Mouse (Mus musculus) cortical plate, adult 2 months (tissue): ENCODE results near the gene Ube2v1. TPM values are rescaled to one million over a fixed set of nuclear protein-coding genes. Genes with fewer than 3 reads are reported as not detected.

Experiments used
- H3K27ac ChIP-seq: fragments of 200-500 bp; 2 replicates; pipeline ENCODE4 v1.5.1; 2012; ENCODE audit warnings: low read length, control low read depth, inconsistent platforms; ENCODE audit not compliant: insufficient read depth
- H3K4me1 ChIP-seq: fragments of 200-500 bp; 2 replicates; pipeline ENCODE4 v1.6.1; 2011; ENCODE audit warnings: low read length; ENCODE audit not compliant: control insufficient read depth, insufficient read depth
- H3K4me3 ChIP-seq: fragments of 200-500 bp; 2 replicates; pipeline ENCODE4 v1.5.1; 2011; ENCODE audit warnings: mild to moderate bottlenecking, low read length, control low read depth; ENCODE audit not compliant: insufficient read depth
- CTCF ChIP-seq: fragments of 200-500 bp; IDR thresholded peaks from 2 replicates; pipeline ENCODE4 v1.5.1; 2011; ENCODE audit warnings: mild to moderate bottlenecking, control low read depth, low read length; ENCODE audit not compliant: insufficient read depth; ENCODE audit errors: extremely low read depth
- POLR2A ChIP-seq: fragments of 200-500 bp; IDR thresholded peaks from 2 replicates; pipeline ENCODE4 v1.6.1; 2011; ENCODE audit warnings: mild to moderate bottlenecking, low read length, control low read depth; ENCODE audit not compliant: insufficient read depth; ENCODE audit errors: extremely low read depth
- polyA plus RNA-seq: library from polyadenylated mRNA; depleted of rRNA; stranded (reverse); fragments of >200 nt; gene quantifications from 2 replicates; pipeline ENCODE4 v1.2.3, GENCODE M21; 2012

Gene Ube2v1
- polyA plus RNA-seq, 1 experiment: 267 TPM

- Histone ChIP-seq H3K4me3 (no peak overlapping the region), H3K4me1 (no peaks in the 10 kb centered on the region), H3K27ac (no peak overlapping the region)
- TF ChIP-seq CTCF: no peak
These were observed 48.5 kb downstream of the Ube2v1 start for GRCm38 (mm10) chr2:167583161-167583952.

GRCm38 (mm10) chr2:167578521-167578920 is 53.4 kb downstream of the Ube2v1 start:
- TF ChIP-seq CTCF: no peak
- TF ChIP-seq POLR2A: no peak
- H3K27ac ChIP-seq: no peak overlapping the region
- no peak overlapping the region for H3K4me3 ChIP-seq
- H3K4me1 ChIP-seq: no peaks in the 10 kb centered on the region

- H3K27ac ChIP-seq: no peak overlapping the region
- no peak overlapping the region for H3K4me3 ChIP-seq
- no peaks in the 10 kb centered on the region for H3K4me1 ChIP-seq
- TF ChIP-seq POLR2A (no peak), CTCF (no peak)
These were observed 54.6 kb downstream of the Ube2v1 start for GRCm38 (mm10) chr2:167577186-167577785.

- no peak for TF ChIP-seq CTCF
- no peak for TF ChIP-seq POLR2A
- no peak overlapping the region for H3K4me3 ChIP-seq
- no peak overlapping the region for H3K27ac ChIP-seq
- H3K4me1 ChIP-seq: no peaks in the 10 kb centered on the region
These were observed 55.7 kb downstream of the Ube2v1 start for GRCm38 (mm10) chr2:167576121-167576620.

- TF ChIP-seq CTCF (no peak), POLR2A (no peak)
- no peaks in the 10 kb centered on the region for H3K4me1 ChIP-seq
- no peak overlapping the region for H3K4me3 ChIP-seq
- H3K27ac ChIP-seq: no peak overlapping the region
These were observed 56.3 kb downstream of the Ube2v1 start for GRCm38 (mm10) chr2:167575581-167575980.

- Histone ChIP-seq H3K4me1 (no peaks in the 10 kb centered on the region), H3K27ac (no peak overlapping the region), H3K4me3 (no peak overlapping the region)
- TF ChIP-seq CTCF (no peak), POLR2A (no peak)
These were observed 57.1 kb downstream of the Ube2v1 start for GRCm38 (mm10) chr2:167574814-167575213.

GRCm38 (mm10) chr2:167571442-167572220 is 60.3 kb downstream of the Ube2v1 start:
- Histone ChIP-seq H3K4me1 (no peaks in the 10 kb centered on the region), H3K4me3 (no peak overlapping the region), H3K27ac (no peak overlapping the region)
- TF ChIP-seq CTCF (no peak), POLR2A (no peak)

GRCm38 (mm10) chr2:167570815-167571214 is 61.1 kb downstream of the Ube2v1 start:
- Histone ChIP-seq H3K27ac (no peak overlapping the region), H3K4me3 (no peak overlapping the region), H3K4me1 (no peaks in the 10 kb centered on the region)
- TF ChIP-seq CTCF (no peak), POLR2A (no peak)

GRCm38 (mm10) chr2:167569934-167570651 is 61.8 kb downstream of the Ube2v1 start:
- Histone ChIP-seq H3K27ac (no peak overlapping the region), H3K4me3 (no peak overlapping the region), H3K4me1 (no peaks in the 10 kb centered on the region)
- no peak for TF ChIP-seq POLR2A
- no peak for TF ChIP-seq CTCF
